Mouse (Mus musculus): ENCODE results near the gene Grifin. TPM values are rescaled to one million over a fixed set of nuclear protein-coding genes. Genes with fewer than 3 reads are reported as not detected.
A peak's percentile ranks its signal among the peaks of the same experiment; 100 is the strongest.

Gene Grifin
- polyA plus RNA-seq, 1 experiment from 2014 or later: not detected

DNA sequence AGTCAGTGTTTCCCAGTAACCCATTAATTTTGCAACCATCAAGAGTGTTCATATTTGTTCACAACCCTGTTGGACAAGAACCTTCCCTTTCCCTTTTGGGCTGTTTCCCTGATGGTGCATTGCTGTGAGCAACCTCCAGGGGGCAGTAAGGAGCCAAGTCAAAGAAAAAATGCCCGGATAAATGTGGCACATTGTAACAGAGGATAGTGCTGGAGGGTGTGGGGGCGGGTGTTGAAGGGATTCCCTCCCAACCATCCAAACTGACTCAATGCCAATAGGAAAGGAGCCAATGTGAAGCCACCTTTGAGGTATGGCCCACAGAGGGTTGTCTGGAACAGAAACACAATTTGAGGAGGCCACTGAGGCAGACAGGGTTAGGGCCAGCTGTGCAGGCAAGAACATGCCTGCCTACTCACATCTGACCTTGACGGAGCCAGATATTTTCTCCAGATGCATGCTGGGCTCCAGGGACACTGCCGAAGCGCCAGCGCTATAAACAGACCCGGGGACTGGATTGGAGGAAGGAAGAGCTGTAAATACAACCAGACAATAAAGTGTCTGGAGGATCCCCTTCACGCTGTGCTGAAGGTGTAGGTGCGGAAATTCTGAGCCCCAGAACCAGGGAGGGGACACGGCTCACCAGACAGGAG is 3.6 kb upstream of the Grifin start:
- no peak overlapping the region for H3K4me2 ChIP-seq (ENCODE audit: low read length)
- H3K36me3 ChIP-seq (ENCODE audit: control insufficient read depth, insufficient read depth, low read length): no peaks in the 10 kb centered on the region
- 53% methylated on average over 10 of the region's 10 CpGs for WGBS
- ATAC-seq (ENCODE audit: low FRiP score, low TSS enrichment): no peak; the same call in 1 of the 2 replicates
- no peaks in the 10 kb centered on the region for H3K9me3 ChIP-seq (ENCODE audit: control insufficient read depth, low read length)
- H3K27me3 ChIP-seq (ENCODE audit: control insufficient read depth, insufficient read depth, low read length): no peaks in the 10 kb centered on the region
- H3K4me1 ChIP-seq (ENCODE audit: control insufficient read depth, insufficient read depth, low read length): peaks cover 5% of the 10 kb centered on the region; the same call in 1 of the 2 replicates
- DNase-seq: peak; percentile 79
- H3K4me3 ChIP-seq (replicated peaks; ENCODE audit: low read depth, low read length): no peak overlapping the region
- H3K9ac ChIP-seq (replicated peaks; ENCODE audit: low read length): no peak overlapping the region
- no peak overlapping the region for H3K27ac ChIP-seq (replicated peaks; ENCODE audit: low read depth, low read length)

DNA sequence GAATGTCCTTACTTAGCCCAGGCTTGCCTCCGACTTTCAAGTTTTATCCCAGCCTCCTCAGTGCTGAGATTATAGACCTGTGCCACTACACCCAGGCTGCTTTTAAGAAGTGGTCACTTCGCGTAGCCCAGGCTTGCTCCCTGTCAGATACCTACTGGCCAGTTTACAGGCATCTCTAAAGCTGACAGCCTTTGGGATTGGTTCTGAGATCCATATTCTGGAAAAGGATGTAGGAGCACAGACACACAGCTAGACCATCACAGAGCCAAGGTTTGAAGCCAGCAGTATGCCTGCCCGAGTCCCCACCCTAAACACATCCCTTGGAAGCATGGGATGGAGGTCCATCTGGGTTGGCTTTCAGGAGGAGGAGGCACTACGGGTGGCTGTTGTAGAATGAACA is 2.9 kb upstream of the Grifin start:
- no peak overlapping the region for H3K4me2 ChIP-seq (ENCODE audit: low read length)
- WGBS: 91% methylated on average over 5 of the region's 5 CpGs
- ATAC-seq (ENCODE audit: low FRiP score, low TSS enrichment) (no peak), DNase-seq (no peak)
- no peak overlapping the region for H3K9ac ChIP-seq (replicated peaks; ENCODE audit: low read length)
- no peaks in the 10 kb centered on the region for H3K36me3 ChIP-seq (ENCODE audit: control insufficient read depth, insufficient read depth, low read length)
- no peak overlapping the region for H3K4me3 ChIP-seq (replicated peaks; ENCODE audit: low read depth, low read length)
- H3K4me1 ChIP-seq (ENCODE audit: control insufficient read depth, insufficient read depth, low read length): peaks cover 5% of the 10 kb centered on the region; the same call in 1 of the 2 replicates
- no peak overlapping the region for H3K27ac ChIP-seq (replicated peaks; ENCODE audit: low read depth, low read length)
- no peaks in the 10 kb centered on the region for H3K9me3 ChIP-seq (ENCODE audit: control insufficient read depth, low read length)
- H3K27me3 ChIP-seq (ENCODE audit: control insufficient read depth, insufficient read depth, low read length): no peaks in the 10 kb centered on the region

DNA sequence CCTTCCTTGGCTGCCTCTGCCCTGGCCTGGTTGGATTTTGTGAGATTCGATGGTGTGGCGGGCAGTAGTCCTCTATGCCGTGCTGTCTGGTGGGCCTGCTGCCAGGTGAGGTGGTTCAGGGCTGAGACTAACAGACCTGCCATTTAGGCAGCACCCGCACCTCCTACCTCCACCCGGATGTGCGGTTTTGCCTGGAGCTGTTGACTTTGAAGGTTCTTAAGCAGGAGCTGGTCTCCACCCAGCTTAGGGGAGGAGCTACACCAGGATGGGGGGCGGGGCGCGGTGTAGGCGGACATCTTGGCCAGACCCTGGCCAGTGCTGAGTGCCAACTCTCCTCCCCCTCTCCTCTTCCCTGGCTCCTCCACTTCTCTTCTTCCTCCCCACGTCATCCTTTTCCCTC is 2.5 kb upstream of the Grifin start:
- H3K4me2 ChIP-seq (ENCODE audit: low read length): no peak overlapping the region
- WGBS: 57% methylated on average over 11 of the region's 11 CpGs
- no peak for ATAC-seq (ENCODE audit: low FRiP score, low TSS enrichment)

DNA sequence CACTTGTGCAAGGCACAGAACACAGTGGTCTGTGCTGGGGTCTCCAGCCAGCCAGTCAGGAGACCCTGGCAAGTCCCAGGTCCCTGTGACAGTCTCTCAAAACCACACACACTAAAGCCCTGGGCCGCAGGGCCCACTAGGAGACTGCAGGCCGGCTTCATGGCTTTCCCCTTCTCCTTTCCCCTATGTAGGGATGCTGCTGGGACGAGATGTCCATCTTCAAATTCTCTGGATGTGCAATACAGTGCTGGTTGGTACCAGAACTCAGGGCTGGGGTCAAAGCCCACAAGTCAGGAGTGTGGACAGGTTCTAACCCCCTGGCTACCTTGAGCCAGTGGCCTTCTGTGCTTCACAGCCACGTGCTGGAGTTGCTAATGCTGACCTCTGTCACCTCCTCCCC is 1.4 kb upstream of the Grifin start:
- Histone ChIP-seq H3K4me1 (ENCODE audit: control insufficient read depth, insufficient read depth, low read length) (peaks cover 5% of the 10 kb centered on the region; the same call in 1 of the 2 replicates), H3K27me3 (ENCODE audit: control insufficient read depth, insufficient read depth, low read length) (no peaks in the 10 kb centered on the region), H3K36me3 (ENCODE audit: control insufficient read depth, insufficient read depth, low read length) (no peaks in the 10 kb centered on the region), H3K4me2 (ENCODE audit: low read length) (no peak overlapping the region), H3K9ac (replicated peaks; ENCODE audit: low read length) (no peak overlapping the region), H3K27ac (replicated peaks; ENCODE audit: low read depth, low read length) (no peak overlapping the region), H3K4me3 (replicated peaks; ENCODE audit: low read depth, low read length) (no peak overlapping the region), H3K9me3 (ENCODE audit: control insufficient read depth, low read length) (no peaks in the 10 kb centered on the region)
- DNase-seq: no peak
- no peak for ATAC-seq (ENCODE audit: low FRiP score, low TSS enrichment)
- 81% methylated on average over 4 of the region's 4 CpGs for WGBS

More for the DNA sequence above, 2.5 kb upstream of the Grifin start:
- Histone ChIP-seq H3K9me3 (ENCODE audit: control insufficient read depth, low read length) (no peaks in the 10 kb centered on the region), H3K27me3 (ENCODE audit: control insufficient read depth, insufficient read depth, low read length) (no peaks in the 10 kb centered on the region), H3K27ac (replicated peaks; ENCODE audit: low read depth, low read length) (no peak overlapping the region), H3K4me3 (replicated peaks; ENCODE audit: low read depth, low read length) (no peak overlapping the region), H3K9ac (replicated peaks; ENCODE audit: low read length) (no peak overlapping the region), H3K36me3 (ENCODE audit: control insufficient read depth, insufficient read depth, low read length) (no peaks in the 10 kb centered on the region), H3K4me1 (ENCODE audit: control insufficient read depth, insufficient read depth, low read length) (peaks cover 5% of the 10 kb centered on the region; the same call in 1 of the 2 replicates)
- no peak for DNase-seq

GRCm38 (mm10) chr5:140565856-140566255 is 985 bp upstream of the Grifin start:
- Histone ChIP-seq H3K36me3 (ENCODE audit: control insufficient read depth, insufficient read depth, low read length) (no peaks in the 10 kb centered on the region), H3K4me3 (replicated peaks; ENCODE audit: low read depth, low read length) (no peak overlapping the region), H3K4me1 (ENCODE audit: control insufficient read depth, insufficient read depth, low read length) (peaks cover 5% of the 10 kb centered on the region; the same call in 1 of the 2 replicates), H3K4me2 (ENCODE audit: low read length) (no peak overlapping the region), H3K9ac (replicated peaks; ENCODE audit: low read length) (no peak overlapping the region), H3K9me3 (ENCODE audit: control insufficient read depth, low read length) (no peaks in the 10 kb centered on the region), H3K27ac (replicated peaks; ENCODE audit: low read depth, low read length) (no peak overlapping the region), H3K27me3 (ENCODE audit: control insufficient read depth, insufficient read depth, low read length) (no peaks in the 10 kb centered on the region)
- ATAC-seq (ENCODE audit: low FRiP score, low TSS enrichment) (no peak), DNase-seq (no peak)
- WGBS: 45% methylated on average over 6 of the region's 6 CpGs

DNA sequence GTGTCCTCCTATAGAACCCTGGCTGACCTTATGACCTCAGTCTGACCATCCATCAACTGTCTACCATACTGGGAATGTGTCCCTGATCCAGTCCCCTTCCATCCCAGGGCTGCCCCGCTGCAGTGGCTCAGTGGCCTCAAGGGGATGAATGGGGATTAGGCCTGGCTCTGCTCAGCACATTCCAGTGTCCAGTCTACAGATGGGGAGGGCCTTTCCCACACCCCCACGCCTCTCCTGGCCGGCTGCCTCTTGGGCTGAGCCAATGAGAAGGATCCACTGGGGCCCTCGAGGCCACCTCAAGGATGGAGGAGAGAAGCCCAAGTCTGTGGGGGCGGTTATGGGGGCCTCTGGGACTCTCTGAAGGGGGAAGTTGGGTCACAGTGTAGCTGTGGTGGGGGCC is 580 bp upstream of the Grifin start:
- no peak overlapping the region for H3K9ac ChIP-seq (replicated peaks; ENCODE audit: low read length)
- H3K27ac ChIP-seq (replicated peaks; ENCODE audit: low read depth, low read length): no peak overlapping the region
- no peak for DNase-seq

GRCm38 (mm10) chr5:140562601-140563000 is 2.3 kb downstream of the Grifin start:
- no peak overlapping the region for H3K4me2 ChIP-seq (ENCODE audit: low read length)
- ATAC-seq (ENCODE audit: low FRiP score, low TSS enrichment): no peak
- peaks cover 5% of the 10 kb centered on the region; the same call in 1 of the 2 replicates for H3K4me1 ChIP-seq (ENCODE audit: control insufficient read depth, insufficient read depth, low read length)
- no peak for DNase-seq
- no peak overlapping the region for H3K9ac ChIP-seq (replicated peaks; ENCODE audit: low read length)
- H3K9me3 ChIP-seq (ENCODE audit: control insufficient read depth, low read length): no peaks in the 10 kb centered on the region
- H3K36me3 ChIP-seq (ENCODE audit: control insufficient read depth, insufficient read depth, low read length): no peaks in the 10 kb centered on the region
- WGBS: 93% methylated on average over 9 of the region's 9 CpGs
- no peaks in the 10 kb centered on the region for H3K27me3 ChIP-seq (ENCODE audit: control insufficient read depth, insufficient read depth, low read length)
- H3K27ac ChIP-seq (replicated peaks; ENCODE audit: low read depth, low read length): no peak overlapping the region
- H3K4me3 ChIP-seq (replicated peaks; ENCODE audit: low read depth, low read length): no peak overlapping the region

More for the DNA sequence above, 580 bp upstream of the Grifin start:
- Histone ChIP-seq H3K36me3 (ENCODE audit: control insufficient read depth, insufficient read depth, low read length) (no peaks in the 10 kb centered on the region), H3K9me3 (ENCODE audit: control insufficient read depth, low read length) (no peaks in the 10 kb centered on the region), H3K4me2 (ENCODE audit: low read length) (no peak overlapping the region), H3K4me3 (replicated peaks; ENCODE audit: low read depth, low read length) (no peak overlapping the region), H3K4me1 (ENCODE audit: control insufficient read depth, insufficient read depth, low read length) (peaks cover 5% of the 10 kb centered on the region; the same call in 1 of the 2 replicates), H3K27me3 (ENCODE audit: control insufficient read depth, insufficient read depth, low read length) (no peaks in the 10 kb centered on the region)
- 16% methylated on average over 5 of the region's 5 CpGs for WGBS
- ATAC-seq (ENCODE audit: low FRiP score, low TSS enrichment): no peak

- Histone ChIP-seq H3K4me1 (ENCODE audit: control insufficient read depth, insufficient read depth, low read length) (no peaks in the 10 kb centered on the region), H3K4me3 (replicated peaks; ENCODE audit: low read depth, low read length) (no peak overlapping the region), H3K9ac (replicated peaks; ENCODE audit: low read length) (no peak overlapping the region), H3K27ac (replicated peaks; ENCODE audit: low read depth, low read length) (no peak overlapping the region), H3K9me3 (ENCODE audit: control insufficient read depth, low read length) (no peaks in the 10 kb centered on the region), H3K36me3 (ENCODE audit: control insufficient read depth, insufficient read depth, low read length) (no peaks in the 10 kb centered on the region), H3K4me2 (ENCODE audit: low read length) (no peak overlapping the region), H3K27me3 (ENCODE audit: control insufficient read depth, insufficient read depth, low read length) (no peaks in the 10 kb centered on the region)
- ATAC-seq (ENCODE audit: low FRiP score, low TSS enrichment) (no peak), DNase-seq (no peak)
- WGBS: 56% methylated on average over 3 of the region's 3 CpGs
Observed at GRCm38 (mm10) chr5:140556859-140557258, 8.0 kb downstream of the Grifin start.

DNA sequence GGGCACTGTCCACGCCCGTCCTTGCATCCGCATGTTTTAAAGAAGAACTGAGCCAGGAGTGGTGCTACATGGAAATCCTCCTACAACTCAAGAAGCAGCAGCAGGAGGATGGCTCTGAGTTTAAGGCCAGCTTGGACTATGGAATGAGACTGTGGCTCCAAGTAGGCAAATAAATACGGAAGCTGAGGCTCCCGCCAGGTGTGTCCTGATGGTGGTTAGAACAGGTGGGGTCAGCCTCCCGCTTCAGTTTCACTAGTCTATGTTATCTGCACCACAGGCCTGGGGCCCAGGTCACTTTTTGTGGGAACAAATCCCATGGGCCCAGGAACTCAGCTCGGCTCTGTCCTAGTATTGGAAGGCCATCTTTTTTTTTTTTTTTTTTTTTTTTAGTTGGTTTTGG is 11.2 kb downstream of the Grifin start:
- H3K36me3 ChIP-seq (ENCODE audit: control insufficient read depth, insufficient read depth, low read length): no peaks in the 10 kb centered on the region
- H3K9ac ChIP-seq (replicated peaks; ENCODE audit: low read length): no peak overlapping the region
- H3K4me3 ChIP-seq (replicated peaks; ENCODE audit: low read depth, low read length): no peak overlapping the region
- H3K27me3 ChIP-seq (ENCODE audit: control insufficient read depth, insufficient read depth, low read length): no peaks in the 10 kb centered on the region
- DNase-seq (no peak), ATAC-seq (ENCODE audit: low FRiP score, low TSS enrichment) (no peak)
- 94% methylated on average over 7 of the region's 7 CpGs for WGBS
- no peak overlapping the region for H3K27ac ChIP-seq (replicated peaks; ENCODE audit: low read depth, low read length)
- H3K9me3 ChIP-seq (ENCODE audit: control insufficient read depth, low read length): no peaks in the 10 kb centered on the region
- peaks cover 10% of the 10 kb centered on the region; the same call in 1 of the 2 replicates for H3K4me1 ChIP-seq (ENCODE audit: control insufficient read depth, insufficient read depth, low read length)
- no peak overlapping the region for H3K4me2 ChIP-seq (ENCODE audit: low read length)
